20 mouse cellular contexts compared by ENCODE assay signal in genomic region chr1:176196341-176196740, GRCm38 (mm10).
"Had no signal": no experiment of that assay in that cellular context is flagged by ENCODE, and none has a peak within 500 bp of the region (broad histone marks: within the 10 kb centered on the region; RNA-seq: fewer than 3 reads in every experiment).

No protein-coding gene starts in this region.

- DNase-seq: lung, adult 18-20 months; lung, embryonic 14.5 days; lung, postnatal 10 days; lung, postnatal 4 days; midbrain, embryonic 14.5 days; retina, postnatal 1 day; right cerebral cortex, adult 18-20 months; right cerebral cortex, postnatal 25 days; right cerebral cortex, postnatal 4 days; spleen, adult 18-20 months; thymus, adult 2 months; thymus, postnatal 25 days had no signal

- H3K4me2 ChIP-seq: lung, embryonic 14.5 days; midbrain, embryonic 12.5 days; neural tube, embryonic 13.5 days; neural tube, embryonic 15.5 days; stomach, embryonic 15.5 days had no signal

- H3K27me3 ChIP-seq: midbrain, embryonic 12.5 days; neural tube, embryonic 13.5 days; neural tube, embryonic 15.5 days; stomach, embryonic 15.5 days had no signal

- H3K9me3 ChIP-seq: midbrain, embryonic 10.5 days; midbrain, embryonic 12.5 days; neural tube, embryonic 13.5 days; neural tube, embryonic 15.5 days; stomach, embryonic 15.5 days had no signal

- H3K9ac ChIP-seq: lung, embryonic 14.5 days; midbrain, embryonic 12.5 days; neural tube, embryonic 13.5 days; neural tube, embryonic 15.5 days; stomach, embryonic 15.5 days had no signal

- H3K27ac ChIP-seq: midbrain, embryonic 10.5 days; midbrain, embryonic 12.5 days; neural tube, embryonic 13.5 days; neural tube, embryonic 15.5 days; stomach, embryonic 15.5 days; stomach, postnatal 0 days had no signal

- H3K4me1 ChIP-seq: midbrain, embryonic 12.5 days; neural tube, embryonic 13.5 days; neural tube, embryonic 15.5 days; stomach, embryonic 15.5 days had no signal

- ATAC-seq: midbrain, embryonic 16.5 days had no signal

- H3K36me3 ChIP-seq: midbrain, embryonic 10.5 days; midbrain, embryonic 12.5 days; neural tube, embryonic 13.5 days; neural tube, embryonic 15.5 days; stomach, embryonic 15.5 days had no signal

- H3K4me3 ChIP-seq: midbrain, embryonic 10.5 days; midbrain, embryonic 12.5 days; myocyte; neural tube, embryonic 13.5 days; neural tube, embryonic 15.5 days; stomach, embryonic 15.5 days had no signal
